Mouse (Mus musculus) inflammation-experienced regulatory T-cells, adult 6 months (primary cell): ENCODE results near the gene Hhipl1. TPM values are rescaled to one million over a fixed set of nuclear protein-coding genes. Genes with fewer than 3 reads are reported as not detected.

Experiments
- ATAC-seq: one replicate; pipeline ENCODE4 v1.8.0; 2017
- polyA plus RNA-seq, 3 experiments: library from polyadenylated mRNA; unstranded; fragments of 100-300 nt; shearing (Covaris generic); gene quantifications; one replicate each; pipeline ENCODE4 v1.2.1; 2017

The Hhipl1 gene
- polyA plus RNA-seq, 3 experiments from 2014 or later: not detected

DNA sequence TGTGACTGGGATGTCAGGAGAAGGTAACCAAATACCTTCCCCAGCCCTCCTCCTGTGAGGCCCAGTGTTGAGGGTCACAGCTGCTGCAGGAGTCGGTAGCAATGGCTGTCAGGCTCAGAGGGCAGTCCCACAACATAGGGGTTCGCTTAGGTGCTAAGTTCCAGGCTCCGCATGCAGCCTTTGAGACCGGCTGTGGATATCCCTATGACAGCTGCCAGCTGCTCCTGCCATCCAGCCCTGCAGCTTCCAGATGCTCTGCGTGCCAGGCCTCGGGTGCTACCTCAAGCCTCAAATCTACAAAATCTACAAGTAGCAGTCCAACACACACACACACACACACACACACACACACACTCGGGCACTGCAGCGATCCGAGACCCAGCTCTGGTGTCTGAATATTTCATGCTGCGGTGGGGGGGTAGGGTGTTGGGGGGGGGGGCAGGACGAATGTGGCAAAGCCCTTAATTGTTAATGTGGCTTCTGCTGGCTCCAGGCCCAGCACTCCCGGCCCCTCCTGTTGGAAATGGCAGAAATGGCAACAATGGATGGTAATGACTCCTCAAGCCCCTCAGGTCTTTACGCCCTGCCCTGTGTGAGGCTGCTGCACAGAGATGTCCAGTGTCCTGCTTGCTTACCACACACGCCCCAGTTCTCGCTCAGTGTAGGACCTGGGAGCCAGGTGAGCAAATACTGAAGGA is 27.7 kb upstream of the Hhipl1 start:
- ATAC-seq: no peak

- ATAC-seq: no peak
Measured at GRCm38 (mm10) chr12:108284455-108285224, 21.4 kb upstream of the Hhipl1 start.

DNA sequence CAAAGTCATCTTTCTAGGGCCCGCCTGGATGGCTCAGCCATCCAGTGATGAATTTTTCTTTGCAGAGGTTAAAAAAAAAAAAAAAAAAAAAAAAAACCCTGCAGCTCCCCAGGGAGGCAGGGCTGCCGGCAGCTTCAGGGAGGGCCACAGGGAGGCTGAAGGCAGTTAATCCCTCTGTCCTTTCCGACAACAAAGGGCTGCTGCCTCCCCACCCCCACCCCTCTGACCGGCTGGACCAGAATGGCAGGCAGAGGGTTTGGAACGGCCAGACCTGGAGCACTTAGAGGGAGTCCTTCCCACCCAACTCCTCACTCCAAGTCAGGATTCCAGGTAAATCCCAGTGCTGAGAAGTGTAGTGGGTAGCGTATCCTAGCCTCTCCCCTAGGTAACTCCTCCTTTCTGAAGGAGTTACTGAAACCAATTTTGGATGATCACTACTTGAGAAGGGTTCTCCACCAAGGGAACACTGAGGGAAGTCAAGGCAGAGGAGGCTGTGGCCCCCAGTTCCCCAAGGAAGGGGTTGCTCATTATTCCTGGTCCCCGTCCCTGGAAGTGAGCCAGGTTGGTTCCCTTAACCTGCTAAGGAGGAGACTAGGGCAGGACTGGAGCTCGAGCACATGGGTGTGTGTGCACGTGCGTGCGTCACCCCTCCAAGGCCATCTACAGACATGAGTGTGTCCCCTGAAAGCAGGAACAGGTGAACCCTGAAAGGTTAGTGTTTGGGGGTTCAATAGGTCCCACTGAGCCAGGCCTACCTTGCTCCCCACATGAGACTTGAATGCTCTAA is 20.7 kb upstream of the Hhipl1 start:
- no peak for ATAC-seq

GRCm38 (mm10) chr12:108286381-108286780 is 19.7 kb upstream of the Hhipl1 start:
- ATAC-seq: no peak

- no peak for ATAC-seq
Measured at GRCm38 (mm10) chr12:108287011-108287410, 19.1 kb upstream of the Hhipl1 start.

DNA sequence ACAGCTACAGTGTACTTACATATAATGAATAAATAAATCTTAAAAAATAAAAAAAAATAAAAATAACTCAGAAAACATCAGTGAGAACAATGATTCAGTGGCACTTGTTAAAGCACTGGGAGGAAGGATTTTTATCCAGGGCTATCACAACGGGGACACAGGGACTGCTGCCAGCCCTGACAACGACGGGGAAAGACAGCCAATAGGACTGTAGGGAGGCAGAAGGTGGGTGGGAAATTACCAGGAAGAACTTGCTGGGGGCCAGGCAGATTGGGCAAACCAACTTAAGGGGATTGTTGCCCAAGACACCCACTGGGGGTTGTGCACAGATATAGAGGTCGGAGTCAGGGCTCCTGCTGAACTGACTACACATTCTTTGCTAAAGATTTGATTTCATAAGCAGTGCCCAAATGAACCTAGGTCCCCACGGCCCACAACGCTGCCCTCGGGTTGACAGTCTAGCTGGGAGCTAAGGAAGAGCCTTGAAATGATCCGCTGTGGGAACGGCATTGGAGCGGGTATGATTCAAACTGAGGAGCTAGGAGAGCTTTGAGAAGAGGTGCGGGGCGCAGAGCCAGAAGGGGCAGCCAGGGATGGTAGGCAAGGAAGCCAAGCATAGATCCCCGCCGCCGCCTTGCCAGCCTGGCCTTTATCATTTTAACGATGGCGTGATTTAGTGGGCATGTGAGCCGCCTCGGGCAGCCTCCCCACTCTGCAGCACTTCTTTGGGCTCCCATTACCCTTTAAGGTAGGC is 17.8 kb upstream of the Hhipl1 start:
- no peak for ATAC-seq

GRCm38 (mm10) chr12:108292419-108292818 is 13.7 kb upstream of the Hhipl1 start:
- no peak for ATAC-seq

- ATAC-seq: peak; percentile 72
Measured at GRCm38 (mm10) chr12:108292957-108293356, 13.1 kb upstream of the Hhipl1 start.

GRCm38 (mm10) chr12:108294620-108295019 is 11.4 kb upstream of the Hhipl1 start:
- ATAC-seq: no peak

- ATAC-seq: no peak
Measured at GRCm38 (mm10) chr12:108297033-108297432, 9.0 kb upstream of the Hhipl1 start.

- ATAC-seq: no peak
Measured at GRCm38 (mm10) chr12:108301006-108301405, 5.1 kb upstream of the Hhipl1 start.

- no peak for ATAC-seq
Measured at GRCm38 (mm10) chr12:108303778-108304365, 2.2 kb upstream of the Hhipl1 start.

DNA sequence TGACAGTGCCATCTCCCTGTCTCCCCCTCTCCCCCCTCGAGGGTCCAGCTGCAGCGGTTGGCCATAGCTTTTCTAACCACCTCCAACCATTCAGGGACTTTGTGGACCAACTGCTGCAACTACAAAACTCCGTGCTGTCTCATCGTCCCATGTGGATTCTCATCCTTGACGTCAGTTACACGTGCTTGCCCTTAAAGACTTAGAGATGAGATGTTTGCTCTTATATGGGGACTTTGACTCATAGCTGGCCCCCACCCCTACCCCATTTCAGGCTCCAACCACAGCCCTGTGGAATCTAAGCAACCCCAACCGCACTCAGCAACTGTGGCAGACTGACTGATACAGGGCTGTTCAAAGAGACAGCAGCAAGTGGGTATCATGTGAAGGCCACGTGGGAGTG is 898 bp upstream of the Hhipl1 start:
- ATAC-seq: no peak

DNA sequence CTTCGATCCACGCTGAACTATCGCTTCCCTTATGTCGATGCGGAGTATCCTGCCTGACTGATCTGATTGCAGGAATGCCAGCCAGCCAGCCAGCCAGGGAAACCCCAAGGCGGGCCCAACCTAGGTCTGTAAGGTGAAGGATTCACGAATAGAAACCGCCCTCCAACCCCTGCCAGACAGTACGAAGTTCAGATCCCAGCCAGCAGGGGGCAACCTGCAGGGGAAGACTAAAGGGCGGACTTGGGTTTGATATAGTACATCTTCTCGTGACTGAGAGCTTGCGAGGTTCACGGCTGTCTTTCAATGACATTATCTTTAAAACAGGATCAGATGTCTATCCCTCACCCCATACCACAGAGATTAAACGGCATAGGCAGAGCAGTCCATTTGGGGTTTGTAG is 1.5 kb downstream of the Hhipl1 start:
- no peak for ATAC-seq

DNA sequence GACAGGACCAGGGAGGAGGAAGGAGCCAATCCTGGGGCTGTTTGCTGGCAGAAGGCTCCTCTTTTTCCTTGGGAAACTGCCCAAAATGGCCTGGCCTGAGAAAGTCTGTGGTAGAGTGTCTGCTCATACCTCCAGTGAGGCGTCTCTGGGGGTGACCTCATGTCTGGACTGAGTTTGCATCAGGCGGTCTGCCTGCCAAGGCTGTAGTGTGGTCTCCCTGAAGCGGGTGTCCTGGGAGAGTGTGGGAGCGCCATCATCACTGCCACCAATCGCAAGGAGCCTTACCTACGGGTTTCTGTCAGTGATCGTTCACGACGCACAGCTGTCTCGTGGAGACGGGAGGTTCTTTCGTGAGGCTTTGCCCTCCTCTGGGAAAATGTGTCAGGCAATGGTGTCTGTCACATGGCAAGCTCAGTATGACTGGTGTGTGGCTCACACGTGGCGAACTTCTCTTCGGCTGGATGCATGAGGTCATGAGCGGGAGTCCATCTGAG is 2.3 kb downstream of the Hhipl1 start:
- no peak for ATAC-seq

DNA sequence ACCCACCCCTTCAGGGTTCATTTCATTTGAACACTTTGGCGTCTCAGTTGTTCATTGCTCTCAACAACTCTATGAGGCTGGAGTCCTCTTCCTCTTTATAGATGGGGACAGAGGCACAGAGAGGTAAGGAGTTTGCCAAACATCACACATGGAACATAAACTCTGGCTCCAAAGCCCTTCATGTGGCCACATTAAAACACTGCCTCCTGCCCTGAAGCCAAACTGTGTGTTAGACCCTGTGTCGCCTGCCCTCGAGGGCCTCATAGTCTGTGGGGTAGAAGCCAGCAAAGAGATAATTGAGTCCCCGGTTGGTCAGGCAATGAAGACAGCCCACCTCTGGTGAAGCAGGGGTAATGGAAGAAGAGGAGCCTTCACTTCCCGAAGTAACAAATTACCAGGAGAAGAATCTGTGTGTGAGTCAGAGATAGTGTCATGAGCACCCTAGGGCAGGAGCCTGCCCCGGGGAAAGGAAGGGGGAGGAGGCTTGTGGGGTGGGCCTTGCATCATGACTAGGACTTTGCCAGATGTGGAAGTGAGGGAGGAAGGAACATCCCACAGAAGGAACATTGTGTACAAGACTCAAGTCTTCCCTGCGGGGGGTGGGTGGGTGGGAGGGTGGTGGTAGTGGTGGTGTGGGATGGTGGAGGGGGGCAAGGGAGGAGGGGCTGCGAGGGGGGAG is 3.2 kb downstream of the Hhipl1 start:
- ATAC-seq: no peak

DNA sequence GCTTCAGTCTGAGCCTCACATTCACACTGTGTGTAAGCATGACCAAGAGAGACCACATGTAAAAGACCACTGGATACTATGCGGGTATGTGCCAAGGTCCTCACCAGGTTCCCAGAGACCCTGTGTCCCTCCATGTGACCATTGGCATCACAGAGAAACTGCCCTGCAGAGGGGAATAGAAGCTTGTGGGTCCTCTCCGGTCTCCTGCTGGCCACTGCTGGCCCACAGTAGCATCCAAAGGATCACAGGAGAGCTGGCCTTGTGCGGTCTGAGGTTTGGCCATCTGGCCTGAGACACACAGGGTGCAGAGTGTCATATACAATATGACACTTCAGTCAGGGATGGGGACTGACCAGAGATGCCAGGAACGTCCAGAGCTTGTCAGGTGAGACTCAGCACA is 4.0 kb downstream of the Hhipl1 start:
- ATAC-seq: no peak

DNA sequence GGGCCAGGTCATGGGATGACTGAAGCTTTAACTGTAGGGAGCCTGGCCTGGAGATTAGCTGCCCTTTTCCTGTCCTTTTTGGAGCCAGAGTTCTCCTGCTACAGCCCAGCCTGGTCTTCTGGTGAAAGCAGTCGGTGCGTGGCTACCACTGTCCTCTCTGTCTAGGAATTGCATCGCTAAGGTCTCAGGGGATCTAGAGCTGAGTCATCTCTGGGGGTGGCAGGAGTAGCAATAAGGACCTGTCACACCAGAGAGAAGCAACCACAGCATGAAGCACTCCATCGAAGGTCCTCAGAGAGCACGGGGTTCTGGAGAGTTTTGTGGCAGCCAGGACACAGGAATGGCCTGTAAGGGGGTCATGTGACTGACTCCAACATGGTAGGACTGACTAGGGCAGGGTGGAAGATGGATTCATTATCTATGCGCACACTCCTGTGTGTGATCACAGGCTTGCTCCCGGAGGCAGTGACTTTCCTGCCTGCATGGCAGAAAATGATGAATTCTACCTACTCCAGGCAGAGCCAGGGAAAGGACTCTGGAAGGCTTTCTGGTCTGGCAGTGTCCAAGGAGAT is 4.5 kb downstream of the Hhipl1 start:
- no peak for ATAC-seq

- ATAC-seq: no peak
Measured at GRCm38 (mm10) chr12:108311741-108312290, 5.7 kb downstream of the Hhipl1 start.

DNA sequence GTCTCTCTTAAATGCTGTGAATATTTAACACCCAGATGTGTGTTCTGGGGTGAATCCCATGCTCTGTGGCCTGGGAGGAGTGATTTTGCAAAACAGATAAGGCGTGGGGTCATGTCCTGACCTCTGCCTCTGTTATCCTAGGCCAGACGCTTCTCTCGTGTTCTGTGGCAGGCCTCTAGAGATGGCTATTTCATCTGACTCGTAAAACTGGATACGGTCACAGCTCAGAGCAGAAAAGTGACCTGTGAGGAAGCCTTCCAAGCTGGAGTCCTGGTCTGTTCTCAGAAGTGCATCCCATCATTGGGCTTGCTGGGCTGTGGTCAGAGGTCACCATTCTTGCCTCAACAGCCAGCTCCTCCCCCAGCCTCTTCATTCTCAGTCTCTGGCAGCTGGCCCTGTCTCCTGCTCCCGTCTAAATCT is 6.4 kb downstream of the Hhipl1 start:
- ATAC-seq: no peak
